Mouse (Mus musculus) C2C12 (cell line): ENCODE measurements around the gene Myo1b.

ENCODE experiments used
- CEBPB ChIP-seq: IDR thresholded peaks from one replicate; pipeline ENCODE4 v1.6.1; 2011; ENCODE audit warnings: low read depth, mild to moderate bottlenecking, control low read depth, moderate library complexity
- CTCF ChIP-seq: IDR thresholded peaks from one replicate; pipeline ENCODE4 v1.5.1; 2011; ENCODE audit not compliant: control insufficient read depth, insufficient read depth, insufficient read length
- FOSL1 ChIP-seq: IDR thresholded peaks from one replicate; pipeline ENCODE4 v1.8.0; 2011; ENCODE audit warnings: mild to moderate bottlenecking, low read length; ENCODE audit not compliant: poor library complexity, insufficient read depth, severe bottlenecking
- MAX ChIP-seq: IDR thresholded peaks from one replicate; pipeline ENCODE4 v1.6.1; 2011; ENCODE audit warnings: mild to moderate bottlenecking, control low read depth
- MYOG ChIP-seq: IDR thresholded peaks from one replicate; pipeline ENCODE4 v1.6.1; 2011; ENCODE audit not compliant: control insufficient read depth, insufficient read length; ENCODE audit errors: extremely low read depth

GRCm38 (mm10) chr1:51837311-51837710 is 78.6 kb downstream of the Myo1b start:
- TF ChIP-seq FOSL1, result no peak
- TF ChIP-seq MYOG, result no peak
- TF ChIP-seq CTCF, result no peak
- no peak for TF ChIP-seq MAX
- TF ChIP-seq CEBPB, result no peak
